8 mouse cellular contexts compared by ENCODE assay signal in the genomic region with DNA sequence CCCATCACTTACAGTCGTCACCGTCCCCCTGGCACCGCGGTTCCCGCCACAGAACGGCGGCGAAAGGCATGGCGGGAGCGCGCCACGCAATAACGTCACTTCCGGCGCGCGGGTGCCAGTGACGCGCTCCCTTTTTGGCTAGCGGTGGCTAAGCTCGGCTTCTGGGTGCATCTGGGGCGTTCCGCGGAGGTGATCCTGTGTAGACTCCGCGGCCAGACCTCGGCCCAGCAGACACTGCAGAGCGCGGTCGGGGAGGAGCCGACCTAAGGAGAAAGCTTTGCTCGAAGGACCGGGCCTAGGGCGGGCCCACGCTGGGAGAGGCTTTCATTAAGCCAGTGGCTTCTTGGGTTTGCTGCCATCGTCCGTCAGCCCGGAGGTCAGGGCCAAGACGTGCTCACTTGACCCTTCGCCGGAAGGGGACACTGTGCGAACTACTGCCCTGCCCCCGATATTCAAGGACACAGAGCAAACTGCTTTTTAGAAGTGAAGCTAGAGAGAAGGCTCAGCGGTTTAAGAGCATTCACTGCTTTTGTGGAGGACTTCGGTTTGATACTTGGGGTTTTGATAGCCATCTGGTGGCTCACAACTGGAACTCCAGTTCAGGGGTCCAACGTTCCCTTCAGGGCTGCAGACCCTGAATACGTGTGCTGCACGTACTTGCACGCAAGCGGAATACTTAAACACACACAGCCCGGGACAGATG. TPM values are rescaled to one million over a fixed set of nuclear protein-coding genes. Genes with fewer than 3 reads are reported as not detected.
A peak's percentile ranks its signal among the peaks of the same experiment; 100 is the strongest.
DNase-seq lines count a peak whose midpoint lies in the region; ATAC-seq and TF ChIP-seq lines count a peak whose summit lies in the region.

A gene (minus strand): TSS at position 65 of the 703 bp plus-strand sequence.

- intact Hi-C loops in heart, postnatal 10 days (cut with DNase I): loop anchor here (2.0 to 5.0 kb wide), 2 partner anchors 19 to 271 kb away; a partner anchor contains a TSS

- H3K4me1 ChIP-seq in E14TG2a.4 (replicated peaks; ENCODE audit: low read depth, low read length): peaks cover 27% of the 10 kb centered on the region
- H3K4me1 ChIP-seq in forebrain, embryonic 13.5 days: peaks cover 27% of the 10 kb centered on the region
- peaks cover 8% of the 10 kb centered on the region for H3K4me1 ChIP-seq in liver, postnatal 0 days (ENCODE audit: insufficient read depth)
- peaks cover 28% of the 10 kb centered on the region for H3K4me1 ChIP-seq in neural tube, embryonic 13.5 days (replicated peaks)

- under 1% methylated on average over 49 of the region's 51 CpGs for WGBS in forebrain, embryonic 13.5 days
- WGBS in liver, postnatal 0 days (ENCODE audit: insufficient replicate concordance): under 1% methylated on average over 51 of the region's 51 CpGs
- under 1% methylated on average over 51 of the region's 51 CpGs for WGBS in neural tube, embryonic 13.5 days

- TF ChIP-seq CTCF in E14TG2a.4 (conservative IDR thresholded peaks at IDR 0.05; ENCODE audit: low read length): peak; percentile 40
- TF ChIP-seq CTCF in liver, postnatal 0 days (IDR thresholded peaks at IDR 0.05; ENCODE audit: low read depth): peak; percentile 56

- H3K27me3 ChIP-seq in E14TG2a.4 (ENCODE audit: insufficient read depth, low read length): no peaks in the 10 kb centered on the region
- H3K27me3 ChIP-seq in forebrain, embryonic 13.5 days: no peaks in the 10 kb centered on the region
- no peaks in the 10 kb centered on the region for H3K27me3 ChIP-seq in liver, postnatal 0 days (ENCODE audit: insufficient read depth, low read length)
- no peaks in the 10 kb centered on the region for H3K27me3 ChIP-seq in neural tube, embryonic 13.5 days

- peak; percentile 95 for ATAC-seq in forebrain, embryonic 13.5 days
- peak; percentile 97 for ATAC-seq in liver, postnatal 0 days
- peak; percentile 95 for ATAC-seq in neural tube, embryonic 13.5 days (ENCODE audit: low read depth)

- H3K27ac ChIP-seq in forebrain, embryonic 13.5 days: peak within 1 kb of the TSS; percentile 96
- peak within 1 kb of the TSS; percentile 99 for H3K27ac ChIP-seq in liver, postnatal 0 days (ENCODE audit: low read depth)
- peak within 1 kb of the TSS; percentile 95 for H3K27ac ChIP-seq in neural tube, embryonic 13.5 days (replicated peaks)

- DNase-seq in c-Kit-positive CD71-positive TER-119-positive erythroid progenitor cells, embryonic 14.5 days (ENCODE audit: low spot score): peak; percentile 88
- DNase-seq in heart, postnatal 10 days: peak; percentile 95 to 96
- DNase-seq in layer of hippocampus, adult 11-12 months (ENCODE audit: low spot score): peak; percentile 91
- DNase-seq in liver, postnatal 0 days: peak; percentile 94
- DNase-seq in telencephalon, adult 2 months (ENCODE audit: low read depth, low spot score): peak; percentile 78

- peak; percentile 63 for TF ChIP-seq EP300 in liver, postnatal 0 days (IDR thresholded peaks at IDR 0.05; ENCODE audit: low read depth)

- H3K36me3 ChIP-seq in E14TG2a.4 (ENCODE audit: insufficient read depth, low read length): peaks cover 36% of the 10 kb centered on the region
- peaks cover 17% of the 10 kb centered on the region for H3K36me3 ChIP-seq in forebrain, embryonic 13.5 days (ENCODE audit: poor library complexity, severe bottlenecking)
- H3K36me3 ChIP-seq in liver, postnatal 0 days (replicated peaks; ENCODE audit: insufficient read depth, low read length): peaks cover 14% of the 10 kb centered on the region
- peaks cover 15% of the 10 kb centered on the region for H3K36me3 ChIP-seq in neural tube, embryonic 13.5 days

- H3K4me2 ChIP-seq in forebrain, embryonic 13.5 days: peak within 1 kb of the TSS; percentile 87
- peak within 1 kb of the TSS; percentile 87 for H3K4me2 ChIP-seq in liver, postnatal 0 days (ENCODE audit: low read depth, low read length)
- H3K4me2 ChIP-seq in neural tube, embryonic 13.5 days: peak within 1 kb of the TSS; percentile 93

- peak within 1 kb of the TSS; percentile 95 for H3K4me3 ChIP-seq in E14TG2a.4 (replicated peaks; ENCODE audit: low read length)
- H3K4me3 ChIP-seq in forebrain, embryonic 13.5 days: peak within 1 kb of the TSS; percentile 77
- H3K4me3 ChIP-seq in liver, postnatal 0 days (ENCODE audit: low read depth, low read length): peak within 1 kb of the TSS; percentile 81
- H3K4me3 ChIP-seq in neural tube, embryonic 13.5 days: peak within 1 kb of the TSS; percentile 73

- H3K9me3 ChIP-seq in E14TG2a.4 (ENCODE audit: low read length): no peaks in the 10 kb centered on the region
- H3K9me3 ChIP-seq in forebrain, embryonic 13.5 days (replicated peaks): no peaks in the 10 kb centered on the region
- H3K9me3 ChIP-seq in liver, postnatal 0 days (ENCODE audit: low read length): no peaks in the 10 kb centered on the region
- H3K9me3 ChIP-seq in neural tube, embryonic 13.5 days: no peaks in the 10 kb centered on the region

- H3K9ac ChIP-seq in forebrain, embryonic 13.5 days: peak within 1 kb of the TSS; percentile 93
- peak within 1 kb of the TSS; percentile 88 for H3K9ac ChIP-seq in liver, postnatal 0 days (replicated peaks)
- peak within 1 kb of the TSS; percentile 90 for H3K9ac ChIP-seq in neural tube, embryonic 13.5 days

RNA-seq across cellular contexts. Expression of the gene that starts here (rescaled TPM):
- 150 and 164 TPM in 2 replicates for polyA plus RNA-seq in forebrain, embryonic 13.5 days (2015; fragmentation: Nextera tagmentation; extraction: Ambion mirVana)
- total RNA-seq in heart, postnatal 10 days (2021): 10 to 100 TPM; 14.5 to 15.8 TPM
- polyA plus RNA-seq in liver, postnatal 0 days (2015; fragmentation: Nextera tagmentation; extraction: Ambion mirVana): 54.3 and 59.4 TPM in 2 replicates
- polyA plus RNA-seq in neural tube, embryonic 13.5 days (2015; fragmentation: Nextera tagmentation; extraction: Ambion mirVana): 47.1 and 49.7 TPM in 2 replicates

Comparison
In these comparisons a context has a peak if more than half of its experiments do, and no peak if none do; other contexts are left out.
1. Peak in every context shown above with its lines: DNase-seq, ATAC-seq, H3K4me3 ChIP-seq and H3K27ac ChIP-seq.